Mouse (Mus musculus) intestine, embryonic 15.5 days (tissue): ENCODE results near the gene Tarbp2. TPM values are rescaled to one million over a fixed set of nuclear protein-coding genes. Genes with fewer than 3 reads are reported as not detected.

Experiments used
- ATAC-seq: fragments of 200-750 bp; cut with Nextera tagmentation; 2 replicates; pipeline ENCODE4 v1.8.0; 2017; ENCODE audit warnings: moderate TSS enrichment, moderate library complexity
- H3K27ac ChIP-seq: fragments of 300-500 bp; sonication (generic); 2 replicates; pipeline ENCODE4 v1.5.1; 2015; ENCODE audit warnings: mild to moderate bottlenecking, inconsistent platforms
- H3K27me3 ChIP-seq: fragments of 300-500 bp; sonication (generic); replicated peaks from 2 replicates; pipeline ENCODE4 v1.6.1; 2015; ENCODE audit warnings: inconsistent platforms
- H3K36me3 ChIP-seq: fragments of 300-500 bp; sonication (generic); 2 replicates; pipeline ENCODE4 v1.6.1; 2015; ENCODE audit warnings: inconsistent platforms
- H3K4me1 ChIP-seq: fragments of 300-500 bp; sonication (generic); replicated peaks from 2 replicates; pipeline ENCODE4 v1.6.1; 2015; ENCODE audit warnings: inconsistent platforms
- H3K4me2 ChIP-seq: fragments of 300-500 bp; sonication (generic); replicated peaks from 2 replicates; pipeline ENCODE4 v1.6.1; 2015; ENCODE audit warnings: mild to moderate bottlenecking, inconsistent platforms
- H3K4me3 ChIP-seq: fragments of 300-500 bp; sonication (generic); replicated peaks from 2 replicates; pipeline ENCODE4 v1.5.1; 2015; ENCODE audit warnings: inconsistent platforms
- H3K9ac ChIP-seq: fragments of 300-500 bp; sonication (generic); 2 replicates; pipeline ENCODE4 v1.6.1; 2015; ENCODE audit warnings: inconsistent platforms
- H3K9me3 ChIP-seq: fragments of 300-500 bp; sonication (generic); 2 replicates; pipeline ENCODE4 v1.6.1; 2016; ENCODE audit warnings: inconsistent platforms
- WGBS: fragments of 180-500 bp; shearing (Covaris S2); methylation state at CpG from one replicate; pipeline ENCODE4 v1.1.7; 2015; 5-methylcytosine and 5-hydroxymethylcytosine counted together
- polyA plus RNA-seq: library from polyadenylated mRNA; unstranded; fragments of >200 nt; fragmentation: Nextera tagmentation; extraction: Ambion mirVana; gene quantifications from 2 replicates; pipeline ENCODE4 v1.2.1, GENCODE M21; 2015

Gene Tarbp2
- polyA plus RNA-seq, 1 experiment from 2014 or later: 94.1 TPM

GRCm38 (mm10) chr15:102517631-102517975 lies 389 bp upstream of the Tarbp2 start:
- peak overlapping the region; percentile 64 for H3K9ac ChIP-seq
- H3K9me3 ChIP-seq: no peaks in the 10 kb centered on the region
- 0% methylated on average over 10 of the region's 10 CpGs for WGBS
- no peak for ATAC-seq
- peak overlapping the region; percentile 85 for H3K27ac ChIP-seq
- H3K36me3 ChIP-seq: peaks cover 10% of the 10 kb centered on the region; the same call in 1 of the 2 replicates
- H3K4me2 ChIP-seq: peak overlapping the region; percentile 94
- no peaks in the 10 kb centered on the region for H3K27me3 ChIP-seq
- peaks cover 24% of the 10 kb centered on the region for H3K4me1 ChIP-seq
- H3K4me3 ChIP-seq: peak overlapping the region; percentile 68

GRCm38 (mm10) chr15:102518859-102519201 lies 838 bp downstream of the Tarbp2 start:
- peak overlapping the region; percentile 99 for H3K27ac ChIP-seq
- H3K4me1 ChIP-seq: peaks cover 24% of the 10 kb centered on the region
- no peaks in the 10 kb centered on the region for H3K27me3 ChIP-seq
- H3K4me2 ChIP-seq: peak overlapping the region; percentile 94
- H3K9me3 ChIP-seq: no peaks in the 10 kb centered on the region
- WGBS: 8% methylated on average over 9 of the region's 9 CpGs
- peak overlapping the region; percentile 87 for H3K9ac ChIP-seq
- H3K4me3 ChIP-seq: peak overlapping the region; percentile 68
- peaks cover 13% of the 10 kb centered on the region for H3K36me3 ChIP-seq
- no peak for ATAC-seq

- H3K36me3 ChIP-seq: peaks cover 17% of the 10 kb centered on the region
- peak overlapping the region; percentile 99; the same call in 1 of the 2 replicates for H3K27ac ChIP-seq
- peak overlapping the region; percentile 68 for H3K4me3 ChIP-seq
- WGBS: 46% methylated on average over 17 of the region's 17 CpGs
- H3K4me1 ChIP-seq: peaks cover 24% of the 10 kb centered on the region
- H3K9me3 ChIP-seq: no peaks in the 10 kb centered on the region
- no peaks in the 10 kb centered on the region for H3K27me3 ChIP-seq
- ATAC-seq: no peak
- peak overlapping the region; percentile 94 for H3K4me2 ChIP-seq
- H3K9ac ChIP-seq: peak overlapping the region; percentile 87
Measured at GRCm38 (mm10) chr15:102519211-102520141, 1.5 kb downstream of the Tarbp2 start.

GRCm38 (mm10) chr15:102520416-102520815 lies 2.4 kb downstream of the Tarbp2 start:
- H3K27ac ChIP-seq: 0 out of 2 replicates have a peak overlapping the region, but pooled peaks have one; percentile 9
- no peak for ATAC-seq
- 68% methylated on average over 4 of the region's 4 CpGs for WGBS

GRCm38 (mm10) chr15:102521480-102521879 lies 3.5 kb downstream of the Tarbp2 start:
- H3K4me2 ChIP-seq: no peak overlapping the region
- H3K4me1 ChIP-seq: peaks cover 11% of the 10 kb centered on the region
- H3K9me3 ChIP-seq: no peaks in the 10 kb centered on the region
- no peak for ATAC-seq
- no peak overlapping the region for H3K9ac ChIP-seq
- H3K4me3 ChIP-seq: no peak overlapping the region
- WGBS: 83% methylated on average over 4 of the region's 4 CpGs
- no peaks in the 10 kb centered on the region for H3K27me3 ChIP-seq
- H3K36me3 ChIP-seq: peaks cover 20% of the 10 kb centered on the region
- no peak overlapping the region for H3K27ac ChIP-seq

More at GRCm38 (mm10) chr15:102520416-102520815, 2.4 kb downstream of the Tarbp2 start:
- Histone ChIP-seq H3K36me3 (peaks cover 20% of the 10 kb centered on the region), H3K4me3 (no peak overlapping the region), H3K9ac (no peak overlapping the region; the same call in none of the 2 replicates), H3K9me3 (no peaks in the 10 kb centered on the region), H3K27me3 (no peaks in the 10 kb centered on the region), H3K4me2 (0 out of 2 replicates have a peak overlapping the region, but pooled peaks have one; percentile 94), H3K4me1 (peaks cover 22% of the 10 kb centered on the region)

GRCm38 (mm10) chr15:102524892-102525485 lies 7.0 kb downstream of the Tarbp2 start, which contains the start of gene Npff:
Gene Npff (minus strand): TSS chr15:102524942.
- H3K9ac ChIP-seq: no peak within 1 kb of the TSS
- H3K27me3 ChIP-seq: no peaks in the 10 kb centered on the region
- WGBS: 8% methylated on average over 3 of the region's 3 CpGs
- no peak within 1 kb of the TSS for H3K4me2 ChIP-seq
- ATAC-seq: no peak
- H3K4me3 ChIP-seq: no peak within 1 kb of the TSS
- H3K9me3 ChIP-seq: no peaks in the 10 kb centered on the region
- 0 out of 2 replicates have a peak, but pooled peaks cover 8% of the 10 kb centered on the region for H3K4me1 ChIP-seq
- H3K36me3 ChIP-seq: peaks cover 38% of the 10 kb centered on the region
- no peak within 1 kb of the TSS for H3K27ac ChIP-seq

GRCm38 (mm10) chr15:102526111-102527002 lies 8.4 kb downstream of the Tarbp2 start:
- no peak for ATAC-seq
- Histone ChIP-seq H3K9ac (no peak overlapping the region), H3K4me1 (no peaks in the 10 kb centered on the region), H3K4me3 (no peak overlapping the region), H3K36me3 (peaks cover 35% of the 10 kb centered on the region), H3K4me2 (no peak overlapping the region), H3K27me3 (no peaks in the 10 kb centered on the region), H3K9me3 (no peaks in the 10 kb centered on the region), H3K27ac (no peak overlapping the region)
- 72% methylated on average over 6 of the region's 6 CpGs for WGBS

- WGBS: 87% methylated on average over 3 of the region's 3 CpGs
- H3K27ac ChIP-seq: no peak overlapping the region
- H3K9ac ChIP-seq: no peak overlapping the region
- no peaks in the 10 kb centered on the region for H3K9me3 ChIP-seq
- peaks cover 36% of the 10 kb centered on the region for H3K36me3 ChIP-seq
- no peaks in the 10 kb centered on the region for H3K4me1 ChIP-seq
- no peaks in the 10 kb centered on the region for H3K27me3 ChIP-seq
- ATAC-seq: no peak
- no peak overlapping the region for H3K4me3 ChIP-seq
- no peak overlapping the region for H3K4me2 ChIP-seq
Measured at GRCm38 (mm10) chr15:102527936-102528335, 9.9 kb downstream of the Tarbp2 start.

GRCm38 (mm10) chr15:102528396-102528795 lies 10.4 kb downstream of the Tarbp2 start:
- no peak overlapping the region for H3K27ac ChIP-seq
- 89% methylated on average over 1 of the region's 1 CpGs for WGBS
- H3K4me1 ChIP-seq: no peaks in the 10 kb centered on the region
- no peak overlapping the region for H3K4me2 ChIP-seq
- H3K4me3 ChIP-seq: no peak overlapping the region
- no peak overlapping the region for H3K9ac ChIP-seq
- no peak for ATAC-seq
- no peaks in the 10 kb centered on the region for H3K9me3 ChIP-seq
- no peaks in the 10 kb centered on the region for H3K27me3 ChIP-seq
- peaks cover 41% of the 10 kb centered on the region for H3K36me3 ChIP-seq

- no peaks in the 10 kb centered on the region for H3K9me3 ChIP-seq
- H3K9ac ChIP-seq: no peak overlapping the region
- 97% methylated on average over 4 of the region's 4 CpGs for WGBS
- no peaks in the 10 kb centered on the region for H3K27me3 ChIP-seq
- no peak overlapping the region for H3K4me3 ChIP-seq
- peaks cover 35% of the 10 kb centered on the region for H3K36me3 ChIP-seq
- no peak for ATAC-seq
- no peak overlapping the region for H3K4me2 ChIP-seq
- no peak overlapping the region for H3K27ac ChIP-seq
- H3K4me1 ChIP-seq: no peaks in the 10 kb centered on the region
Measured at GRCm38 (mm10) chr15:102530566-102530965, 12.6 kb downstream of the Tarbp2 start.

- Histone ChIP-seq H3K4me1 (no peaks in the 10 kb centered on the region), H3K27me3 (no peaks in the 10 kb centered on the region), H3K4me3 (no peak overlapping the region), H3K36me3 (peaks cover 39% of the 10 kb centered on the region), H3K4me2 (no peak overlapping the region), H3K9ac (no peak overlapping the region), H3K9me3 (no peaks in the 10 kb centered on the region), H3K27ac (no peak overlapping the region)
- WGBS: 79% methylated on average over 4 of the region's 4 CpGs
- no peak for ATAC-seq
Measured at GRCm38 (mm10) chr15:102531586-102531985, 13.6 kb downstream of the Tarbp2 start.
